Mouse (Mus musculus) cortical plate, adult 2 months (tissue): ENCODE results near the gene Olfr1307.

Experiments used
- CTCF ChIP-seq: fragments of 200-500 bp; IDR thresholded peaks from 2 replicates; pipeline ENCODE4 v1.5.1; 2011; ENCODE audit warnings: mild to moderate bottlenecking, control low read depth, low read length; ENCODE audit not compliant: insufficient read depth; ENCODE audit errors: extremely low read depth
- POLR2A ChIP-seq: fragments of 200-500 bp; IDR thresholded peaks from 2 replicates; pipeline ENCODE4 v1.6.1; 2011; ENCODE audit warnings: mild to moderate bottlenecking, low read length, control low read depth; ENCODE audit not compliant: insufficient read depth; ENCODE audit errors: extremely low read depth

DNA sequence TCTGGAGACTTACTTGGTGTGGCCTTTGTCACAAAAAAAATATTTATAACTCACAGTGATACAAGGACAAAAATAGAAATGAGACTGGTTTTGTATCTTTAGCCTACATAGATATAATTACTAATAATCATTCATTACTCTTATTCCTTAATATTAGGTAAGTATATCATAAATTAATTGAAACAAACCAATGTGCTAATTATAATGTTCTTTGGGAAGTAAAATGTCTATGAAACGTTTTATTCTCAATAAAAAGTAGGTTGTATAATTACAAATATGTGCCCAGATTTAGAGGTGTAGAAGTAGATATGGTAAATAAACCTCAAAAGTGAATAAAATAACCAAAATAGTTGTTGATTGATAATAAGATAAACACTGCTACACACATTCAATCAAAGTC is 15.6 kb upstream of the Olfr1307 start, which contains the start of gene Olfr1308:
- TF ChIP-seq CTCF (no peak), POLR2A (no peak)
